Mouse (Mus musculus) stomach, embryonic 14.5 days (tissue): ENCODE results near the gene Arap1. TPM values are rescaled to one million over a fixed set of nuclear protein-coding genes. Genes with fewer than 3 reads are reported as not detected.

Source experiments
- ATAC-seq: fragments of 200-750 bp; cut with Nextera tagmentation; 2 replicates; pipeline ENCODE4 v1.8.0; 2017; ENCODE audit warnings: low read depth, moderate TSS enrichment; ENCODE audit not compliant: insufficient number of reproducible peaks, insufficient read depth, low FRiP score
- H3K27ac ChIP-seq: fragments of 300-500 bp; sonication (generic); 2 replicates; pipeline ENCODE4 v1.5.1; 2014; ENCODE audit warnings: mild to moderate bottlenecking, low read length, moderate library complexity, mixed read lengths
- H3K27me3 ChIP-seq: fragments of 300-500 bp; sonication (generic); 2 replicates; pipeline ENCODE4 v1.6.1; 2014; ENCODE audit warnings: low read length, control low read depth, mixed read lengths; ENCODE audit not compliant: control insufficient read depth, insufficient read depth
- H3K36me3 ChIP-seq: fragments of 300-500 bp; sonication (generic); 2 replicates; pipeline ENCODE4 v1.6.1; 2014; ENCODE audit warnings: mild to moderate bottlenecking, control low read depth, low read length, moderate library complexity, mixed read lengths; ENCODE audit not compliant: control insufficient read depth, insufficient read depth
- H3K4me1 ChIP-seq: fragments of 300-500 bp; sonication (generic); 2 replicates; pipeline ENCODE4 v1.6.1; 2014; ENCODE audit warnings: low read length, control low read depth, mixed read lengths; ENCODE audit not compliant: control insufficient read depth, insufficient read depth
- H3K4me2 ChIP-seq: fragments of 300-500 bp; sonication (generic); replicated peaks from 2 replicates; pipeline ENCODE4 v1.6.1; 2014; ENCODE audit warnings: low read depth, low read length, control low read depth
- H3K4me3 ChIP-seq: fragments of 300-500 bp; sonication (generic); 2 replicates; pipeline ENCODE4 v1.5.1; 2014; ENCODE audit warnings: low read depth, low read length, control low read depth
- H3K9ac ChIP-seq: fragments of 300-500 bp; sonication (generic); replicated peaks from 2 replicates; pipeline ENCODE4 v1.6.1; 2014; ENCODE audit warnings: low read depth, mild to moderate bottlenecking, control low read depth, low read length, moderate library complexity, mixed read lengths
- H3K9me3 ChIP-seq: fragments of 300-500 bp; sonication (generic); 2 replicates; pipeline ENCODE4 v1.6.1; 2016; ENCODE audit warnings: low read depth, low read length, control low read depth; ENCODE audit not compliant: control insufficient read depth
- WGBS: fragments of 180-500 bp; shearing (Covaris S2); extraction: QIAGEN DNeasy Blood & Tissue Kit; methylation state at CpG from one replicate; pipeline ENCODE4 v1.1.7; 2014; 5-methylcytosine and 5-hydroxymethylcytosine counted together
- polyA plus RNA-seq: library from polyadenylated mRNA; unstranded; fragments of >200 nt; fragmentation: Nextera tagmentation; extraction: Ambion mirVana; gene quantifications from 2 replicates; pipeline ENCODE4 v1.2.1, GENCODE M21; 2014

The Arap1 gene
- polyA plus RNA-seq, 1 experiment from 2014 or later = 131 TPM

DNA sequence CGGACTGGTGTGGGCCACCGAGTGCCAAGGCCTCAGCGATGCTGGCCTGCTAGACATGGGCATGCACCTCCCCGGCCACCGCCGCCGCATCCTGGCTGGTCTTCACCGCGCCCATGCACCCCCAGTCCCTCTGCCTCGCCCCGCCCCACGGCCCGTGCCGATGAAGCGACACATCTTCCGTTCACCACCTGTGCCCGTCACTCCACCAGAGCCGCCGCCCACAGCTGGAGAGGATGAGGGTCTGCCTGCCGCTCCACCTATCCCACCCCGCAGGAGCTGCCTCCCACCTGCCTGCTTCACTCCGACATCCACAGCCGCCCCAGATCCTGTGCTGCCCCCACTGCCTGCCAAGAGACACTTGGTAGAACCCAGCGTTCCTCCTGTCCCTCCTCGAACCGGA lies 25.2 kb downstream of the Arap1 start:
- no peak overlapping the region for H3K27ac ChIP-seq
- H3K4me3 ChIP-seq = no peak overlapping the region
- H3K4me1 ChIP-seq = peaks cover 11% of the 10 kb centered on the region
- H3K27me3 ChIP-seq = no peaks in the 10 kb centered on the region
- 84% methylated on average over 26 of the region's 26 CpGs for WGBS
- no peak overlapping the region for H3K4me2 ChIP-seq
- no peaks in the 10 kb centered on the region for H3K36me3 ChIP-seq
- ATAC-seq = no peak
- H3K9ac ChIP-seq = no peak overlapping the region
- no peaks in the 10 kb centered on the region for H3K9me3 ChIP-seq

DNA sequence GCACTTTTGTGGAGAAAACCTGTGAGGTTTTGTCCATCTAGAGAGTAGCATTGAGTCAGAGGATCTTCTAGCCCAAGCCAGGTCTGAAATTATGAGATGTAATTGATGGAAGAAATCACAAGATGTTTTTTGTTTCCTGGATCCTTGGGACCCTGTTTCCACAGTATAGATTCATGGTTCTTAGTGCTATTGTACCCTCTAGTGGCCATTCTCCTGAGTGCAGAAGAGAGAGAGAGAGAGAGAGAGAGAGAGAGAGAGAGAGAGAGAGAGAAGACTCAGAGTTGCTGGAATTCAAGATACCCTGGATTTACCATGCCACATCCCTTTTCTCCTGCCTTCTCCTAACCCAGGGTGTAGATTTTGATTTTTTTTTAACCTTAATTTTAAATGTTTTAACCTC lies 26.3 kb downstream of the Arap1 start:
- Histone ChIP-seq H3K9me3 (no peaks in the 10 kb centered on the region), H3K27me3 (no peaks in the 10 kb centered on the region), H3K9ac (no peak overlapping the region), H3K4me2 (no peak overlapping the region), H3K4me1 (peaks cover 20% of the 10 kb centered on the region), H3K27ac (no peak overlapping the region), H3K36me3 (no peaks in the 10 kb centered on the region), H3K4me3 (no peak overlapping the region)
- no peak for ATAC-seq

- H3K9ac ChIP-seq = no peak overlapping the region
- no peak for ATAC-seq
- peak overlapping the region; percentile 76; the same call in 1 of the 2 replicates for H3K27ac ChIP-seq
- H3K4me3 ChIP-seq = no peak overlapping the region
- H3K36me3 ChIP-seq = no peaks in the 10 kb centered on the region
- H3K4me2 ChIP-seq = no peak overlapping the region
- H3K27me3 ChIP-seq = no peaks in the 10 kb centered on the region
- peaks cover 30% of the 10 kb centered on the region for H3K4me1 ChIP-seq
- H3K9me3 ChIP-seq = no peaks in the 10 kb centered on the region
- 81% methylated on average over 10 of the region's 10 CpGs for WGBS
Observed at GRCm38 (mm10) chr7:101376701-101377340, 29.0 kb downstream of the Arap1 start.

DNA sequence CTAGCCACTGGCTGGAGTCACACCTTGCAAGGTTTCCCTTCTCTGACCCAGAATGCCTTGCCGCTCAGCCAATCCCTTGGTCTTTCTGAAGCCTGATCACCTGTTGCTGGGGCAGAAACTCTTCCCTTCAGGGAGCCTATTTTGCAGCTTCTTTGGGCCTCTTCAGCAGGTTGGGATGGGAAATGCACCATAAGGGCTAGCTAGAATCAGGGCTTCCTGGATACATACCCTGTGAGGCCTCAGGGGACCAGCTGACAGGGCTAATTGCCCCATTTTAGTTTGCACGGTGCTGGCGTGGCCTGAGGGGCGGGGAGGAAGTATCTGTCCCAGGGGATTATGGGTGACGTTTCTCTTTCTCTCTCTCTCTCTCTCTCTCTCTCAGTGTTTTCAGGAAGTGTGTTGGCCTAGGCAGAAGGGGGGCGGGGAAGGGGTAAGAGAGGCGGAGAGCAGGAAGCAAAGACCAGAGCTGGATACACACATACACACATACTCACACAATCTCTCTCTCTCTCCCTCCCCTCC lies 29.9 kb downstream of the Arap1 start:
- H3K4me3 ChIP-seq = peak overlapping the region; percentile 29
- peak overlapping the region; percentile 70 for H3K4me2 ChIP-seq
- H3K4me1 ChIP-seq = peaks cover 30% of the 10 kb centered on the region
- peak overlapping the region; percentile 93 for H3K27ac ChIP-seq
- ATAC-seq = peak; percentile 86
- peak overlapping the region; percentile 42; the same call in 1 of the 2 replicates for H3K9ac ChIP-seq
- H3K36me3 ChIP-seq = no peaks in the 10 kb centered on the region
- no peaks in the 10 kb centered on the region for H3K9me3 ChIP-seq
- H3K27me3 ChIP-seq = no peaks in the 10 kb centered on the region
- WGBS = 12% methylated on average over 7 of the region's 7 CpGs

GRCm38 (mm10) chr7:101378285-101378684 lies 30.4 kb downstream of the Arap1 start:
- Histone ChIP-seq H3K9me3 (no peaks in the 10 kb centered on the region), H3K4me2 (peak overlapping the region; percentile 70), H3K27ac (peak overlapping the region; percentile 93), H3K4me3 (peak overlapping the region; percentile 29), H3K4me1 (peaks cover 30% of the 10 kb centered on the region), H3K9ac (peak overlapping the region; percentile 42), H3K36me3 (no peaks in the 10 kb centered on the region), H3K27me3 (no peaks in the 10 kb centered on the region)
- WGBS = 48% methylated on average over 3 of the region's 3 CpGs
- ATAC-seq = peak; percentile 16; the same call in 1 of the 2 replicates

GRCm38 (mm10) chr7:101378796-101379465 lies 31.1 kb downstream of the Arap1 start:
- Histone ChIP-seq H3K4me2 (peak overlapping the region; percentile 70), H3K27me3 (no peaks in the 10 kb centered on the region), H3K4me3 (peak overlapping the region; percentile 29), H3K9ac (peak overlapping the region; percentile 42), H3K36me3 (no peaks in the 10 kb centered on the region), H3K27ac (peak overlapping the region; percentile 93), H3K9me3 (no peaks in the 10 kb centered on the region), H3K4me1 (peaks cover 30% of the 10 kb centered on the region)
- 47% methylated on average over 5 of the region's 5 CpGs for WGBS
- ATAC-seq = no peak

DNA sequence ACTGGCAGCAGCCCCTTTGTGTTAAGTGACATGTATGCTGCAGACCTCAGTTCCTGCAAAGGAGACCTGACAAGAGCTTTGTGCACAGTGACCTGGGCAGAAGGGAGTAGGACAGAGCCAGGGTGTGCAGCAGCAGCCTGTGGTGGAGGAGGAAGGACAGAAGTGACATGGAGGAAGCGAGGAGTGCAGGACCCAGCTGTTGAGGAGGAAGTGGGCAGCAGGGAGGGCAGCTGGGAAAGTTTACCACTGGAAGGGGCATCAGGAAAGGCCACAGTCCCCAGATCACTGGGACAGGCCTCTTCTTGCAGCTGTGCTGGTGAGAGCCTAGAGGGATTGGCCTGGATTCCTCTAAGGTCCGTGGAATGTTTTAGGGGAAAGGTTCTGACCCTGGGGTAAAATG lies 31.9 kb downstream of the Arap1 start:
- H3K36me3 ChIP-seq = no peaks in the 10 kb centered on the region
- WGBS = 51% methylated on average over 2 of the region's 2 CpGs
- 0 out of 2 replicates have a peak overlapping the region, but pooled peaks have one; percentile 2 for H3K9ac ChIP-seq
- H3K4me3 ChIP-seq = no peak overlapping the region
- H3K27ac ChIP-seq = peak overlapping the region; percentile 93; the same call in 1 of the 2 replicates
- H3K9me3 ChIP-seq = no peaks in the 10 kb centered on the region
- peaks cover 34% of the 10 kb centered on the region for H3K4me1 ChIP-seq
- no peaks in the 10 kb centered on the region for H3K27me3 ChIP-seq
- peak overlapping the region; percentile 70 for H3K4me2 ChIP-seq
- ATAC-seq = no peak

- no peak for ATAC-seq
- H3K36me3 ChIP-seq = no peaks in the 10 kb centered on the region
- H3K9me3 ChIP-seq = no peaks in the 10 kb centered on the region
- no peak overlapping the region for H3K9ac ChIP-seq
- H3K27ac ChIP-seq = no peak overlapping the region
- H3K4me3 ChIP-seq = no peak overlapping the region
- WGBS = 71% methylated on average over 6 of the region's 6 CpGs
- H3K4me2 ChIP-seq = no peak overlapping the region
- no peaks in the 10 kb centered on the region for H3K27me3 ChIP-seq
- H3K4me1 ChIP-seq = peaks cover 51% of the 10 kb centered on the region
Observed at GRCm38 (mm10) chr7:101381512-101381911, 33.6 kb downstream of the Arap1 start.
